Mouse (Mus musculus) thymus, adult 2 months (tissue): Measurements from ENCODE around the gene Nol4l. TPM values are rescaled to one million over a fixed set of nuclear protein-coding genes. Genes with fewer than 3 reads are reported as not detected.

Experiments used
- DNase-seq: peaks from one replicate; pipeline ENCODE4 v3.0.0; 2021
- H3K27ac ChIP-seq: fragments of 200-500 bp; 2 replicates; pipeline ENCODE4 v1.5.1; 2012; ENCODE audit warnings: low read length, control low read depth; ENCODE audit not compliant: control insufficient read depth, insufficient read depth
- H3K27me3 ChIP-seq: fragments of 200-500 bp; 2 replicates; pipeline ENCODE4 v1.6.1; 2012; ENCODE audit warnings: mild to moderate bottlenecking, low read length, moderate library complexity, mixed read lengths; ENCODE audit not compliant: control insufficient read depth, insufficient read depth
- H3K36me3 ChIP-seq: fragments of 200-500 bp; 2 replicates; pipeline ENCODE4 v1.6.1; 2012; ENCODE audit warnings: mild to moderate bottlenecking, low read length, moderate library complexity; ENCODE audit not compliant: control insufficient read depth, insufficient read depth
- H3K4me1 ChIP-seq: fragments of 200-500 bp; replicated peaks from 2 replicates; pipeline ENCODE4 v1.6.1; 2012; ENCODE audit warnings: low read length; ENCODE audit not compliant: control insufficient read depth, insufficient read depth
- H3K4me3 ChIP-seq: fragments of 200-500 bp; 2 replicates; pipeline ENCODE4 v1.5.1; 2012; ENCODE audit warnings: mild to moderate bottlenecking, low read length, control low read depth, moderate library complexity; ENCODE audit not compliant: control insufficient read depth, insufficient read depth
- CTCF ChIP-seq: fragments of 200-500 bp; IDR thresholded peaks from 2 replicates; pipeline ENCODE4 v1.5.1; 2012; ENCODE audit warnings: mild to moderate bottlenecking, control low read depth, low read length, moderate library complexity, borderline replicate concordance; ENCODE audit not compliant: control insufficient read depth, poor library complexity, insufficient read depth; ENCODE audit errors: extremely low read depth
- POLR2A ChIP-seq: fragments of 200-500 bp; IDR thresholded peaks from 2 replicates; pipeline ENCODE4 v1.6.1; 2012; ENCODE audit warnings: mild to moderate bottlenecking, low read length, control low read depth, moderate library complexity; ENCODE audit not compliant: control insufficient read depth, poor library complexity, insufficient read depth; ENCODE audit errors: extremely low read depth
- WGBS: fragments of 180-500 bp; shearing (Covaris S2); methylation state at CpG from one replicate; pipeline ENCODE4 v1.1.7; 2018; 5-methylcytosine and 5-hydroxymethylcytosine counted together
- polyA plus RNA-seq: library from polyadenylated mRNA; depleted of rRNA; stranded (reverse); fragments of >200 nt; gene quantifications from 2 replicates; pipeline ENCODE4 v1.2.3, GENCODE M21; 2012

The Nol4l gene
- polyA plus RNA-seq, 1 experiment: 4.2 TPM

DNA sequence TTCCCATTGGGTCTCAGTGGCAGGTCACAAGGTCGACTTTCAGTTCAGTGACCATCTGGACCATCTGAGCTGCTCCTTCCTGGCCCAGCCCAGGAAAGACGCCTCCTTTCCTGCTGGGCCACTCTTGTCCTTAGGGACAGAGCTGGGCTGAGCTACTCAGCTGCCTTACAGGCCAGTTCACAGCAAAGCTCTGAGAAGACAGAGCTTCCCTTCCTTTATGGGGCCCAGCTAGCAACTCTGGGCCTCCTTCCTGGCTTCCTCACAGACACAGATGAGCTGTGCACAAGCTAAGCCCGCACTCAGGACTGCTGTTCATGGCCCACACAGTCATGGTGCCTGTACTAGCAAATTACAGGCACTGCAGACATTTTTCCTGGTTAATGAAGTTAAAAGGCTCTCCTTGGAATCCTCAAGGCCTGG lies 71.7 kb downstream of the Nol4l start:
- Histone ChIP-seq H3K27ac (no peak overlapping the region), H3K4me1 (no peaks in the 10 kb centered on the region), H3K4me3 (no peak overlapping the region), H3K27me3 (no peaks in the 10 kb centered on the region), H3K36me3 (no peaks in the 10 kb centered on the region)
- WGBS: 84% methylated on average over 3 of the region's 3 CpGs
- TF ChIP-seq CTCF (no peak), POLR2A (no peak)
- no peak for DNase-seq

DNA sequence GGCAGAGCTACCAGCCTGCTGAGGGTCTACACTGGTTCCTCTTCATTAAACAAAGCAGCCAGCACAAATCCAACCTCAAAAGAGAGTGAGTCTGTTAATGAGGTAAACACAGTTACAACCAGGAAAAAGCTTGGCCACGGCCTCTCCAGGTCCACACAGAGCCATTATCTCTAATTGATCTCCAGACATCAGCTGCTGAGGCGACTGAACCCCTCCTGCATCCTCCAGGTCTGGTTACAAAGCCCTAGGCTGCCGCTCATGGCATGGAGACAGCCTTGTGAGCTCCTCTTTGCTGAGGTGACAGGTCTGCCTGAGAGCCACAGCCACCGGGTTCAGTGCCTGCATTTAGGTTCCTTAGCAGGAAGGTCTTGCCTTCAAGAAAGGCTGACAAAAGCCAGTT lies 72.3 kb downstream of the Nol4l start:
- whole genome bisulfite sequencing: 72% methylated on average over 4 of the region's 4 CpGs
- H3K27me3 ChIP-seq: no peaks in the 10 kb centered on the region
- no peak for TF ChIP-seq POLR2A
- no peak for TF ChIP-seq CTCF
- no peaks in the 10 kb centered on the region for H3K4me1 ChIP-seq
- DNase-seq: no peak
- H3K36me3 ChIP-seq: no peaks in the 10 kb centered on the region
- no peak overlapping the region for H3K4me3 ChIP-seq
- no peak overlapping the region for H3K27ac ChIP-seq

DNA sequence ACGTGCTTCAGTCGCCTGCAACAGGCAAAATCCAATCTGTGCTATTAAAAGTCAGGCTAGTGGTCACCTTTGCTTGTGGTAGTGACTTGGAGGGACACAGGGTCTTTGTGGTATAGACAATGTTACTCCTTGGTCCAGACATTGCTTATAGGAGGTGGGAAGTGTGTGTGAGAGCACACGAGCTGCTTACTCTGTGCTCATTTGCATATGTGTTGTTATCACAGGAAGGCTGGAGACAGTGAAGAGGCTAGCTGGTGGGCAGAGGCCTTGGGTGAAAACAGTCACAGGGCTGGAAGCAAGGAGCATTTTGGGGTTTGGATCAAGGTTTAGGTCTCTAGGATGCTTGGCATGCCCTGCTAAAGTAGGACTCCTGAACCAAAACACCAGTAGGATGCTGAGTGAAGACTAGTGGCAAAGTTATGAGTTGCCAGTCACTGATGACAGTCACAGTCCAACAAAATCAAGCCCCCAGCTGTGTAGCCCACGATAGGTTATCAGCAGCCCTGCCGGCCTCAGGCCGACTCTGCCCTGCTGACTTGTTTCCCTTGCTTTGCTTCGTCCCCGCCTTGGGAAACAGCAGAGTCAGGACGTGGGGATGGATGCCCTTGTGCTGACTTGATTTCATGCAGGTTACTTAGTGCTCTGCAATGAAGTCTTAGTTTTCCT lies 74.8 kb downstream of the Nol4l start:
- 95% methylated on average over 9 of the region's 9 CpGs for WGBS
- DNase-seq: no peak
- no peaks in the 10 kb centered on the region for H3K36me3 ChIP-seq

DNA sequence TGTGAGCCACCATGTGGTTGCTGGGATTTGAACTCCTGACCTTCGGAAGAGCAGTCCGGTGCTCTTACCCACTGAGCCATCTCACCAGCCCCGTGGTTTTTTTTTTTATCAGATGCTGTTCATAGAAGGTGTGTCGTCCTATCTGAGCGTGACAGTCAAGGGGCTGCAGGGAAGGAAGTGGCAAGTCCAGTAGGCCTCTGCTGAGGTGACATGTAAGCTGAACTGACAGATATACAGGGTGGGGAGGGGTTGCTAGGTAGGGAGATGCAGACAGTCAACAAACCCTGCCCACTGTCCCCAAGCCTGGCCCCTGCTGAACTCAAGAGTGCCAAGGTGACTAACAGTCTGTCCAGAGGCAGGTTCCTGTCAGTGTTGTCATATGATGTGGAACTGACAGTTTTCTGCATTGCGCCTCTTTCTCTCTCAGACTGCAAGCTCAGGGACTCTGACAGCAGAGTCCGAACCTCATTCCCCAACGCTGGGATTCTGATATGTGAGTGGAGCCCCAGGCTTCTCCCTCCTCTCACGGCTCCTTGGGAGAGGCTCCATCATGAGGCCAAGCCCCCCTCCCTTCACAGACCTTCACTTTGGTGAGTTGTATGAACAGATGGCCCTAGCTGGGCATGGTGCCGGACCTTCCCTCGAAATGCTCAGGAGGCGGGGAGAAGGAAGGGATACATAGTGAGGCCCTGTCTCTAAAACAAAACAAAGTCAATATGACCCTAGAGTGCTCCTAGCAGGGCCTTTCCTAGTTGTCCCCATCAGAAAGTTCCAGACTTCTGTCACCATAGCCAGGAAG lies 75.6 kb downstream of the Nol4l start:
- Histone ChIP-seq H3K36me3 (no peaks in the 10 kb centered on the region), H3K4me1 (no peaks in the 10 kb centered on the region)
- WGBS: 76% methylated on average over 12 of the region's 12 CpGs

More for the DNA sequence above, 74.8 kb downstream of the Nol4l start:
- Histone ChIP-seq H3K27ac (no peak overlapping the region), H3K4me1 (no peaks in the 10 kb centered on the region), H3K4me3 (no peak overlapping the region), H3K27me3 (no peaks in the 10 kb centered on the region)
- TF ChIP-seq POLR2A (no peak), CTCF (no peak)

DNA sequence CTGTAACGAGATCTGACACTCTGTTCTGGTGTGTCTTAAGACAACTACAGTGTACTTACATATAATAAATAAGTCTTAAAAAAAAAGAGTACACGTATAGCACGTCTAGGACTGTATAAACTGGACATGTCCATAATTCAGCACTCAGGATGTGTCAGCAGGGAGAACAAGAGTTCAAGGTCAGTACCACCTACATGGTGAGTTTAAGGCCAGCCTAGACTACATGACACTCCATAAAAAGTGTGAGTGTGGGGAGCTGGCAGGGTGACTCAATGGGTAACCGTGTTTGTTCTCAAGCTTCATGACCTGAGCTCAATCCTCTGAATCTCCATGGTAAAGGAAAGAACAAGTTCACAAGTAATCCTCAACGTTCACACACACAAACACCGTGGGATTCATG lies 81.3 kb downstream of the Nol4l start:
- DNase-seq: no peak
- Histone ChIP-seq H3K27ac (no peak overlapping the region), H3K4me1 (peaks cover 16% of the 10 kb centered on the region), H3K4me3 (no peak overlapping the region), H3K27me3 (no peaks in the 10 kb centered on the region; the same call in 1 of the 2 replicates), H3K36me3 (no peaks in the 10 kb centered on the region)
- TF ChIP-seq POLR2A: no peak
- TF ChIP-seq CTCF: no peak
- WGBS: 95% methylated on average over 6 of the region's 6 CpGs

More for the DNA sequence above, 75.6 kb downstream of the Nol4l start:
- no peaks in the 10 kb centered on the region for H3K27me3 ChIP-seq
- H3K4me3 ChIP-seq: no peak overlapping the region
- no peak for DNase-seq
- TF ChIP-seq CTCF (no peak), POLR2A (no peak)
- H3K27ac ChIP-seq: no peak overlapping the region

DNA sequence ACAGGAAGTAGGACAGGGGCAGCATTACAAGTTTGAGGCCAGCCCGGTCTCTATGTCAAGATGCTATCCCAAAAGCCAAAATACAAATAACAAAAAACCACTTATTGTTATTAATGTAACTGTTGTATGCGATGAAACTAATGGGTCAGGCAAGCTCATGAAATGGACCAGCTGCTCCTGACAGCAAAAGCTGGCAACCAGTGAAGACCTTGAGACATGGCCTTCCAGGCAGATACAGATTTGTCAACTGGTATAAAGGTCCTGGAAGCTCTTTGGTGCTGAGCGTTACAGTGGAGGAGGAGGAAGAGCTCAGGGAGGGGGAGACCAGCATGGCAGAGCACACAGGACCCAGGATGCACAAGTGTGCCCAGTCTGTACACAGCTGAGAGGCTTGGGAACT lies 82.1 kb downstream of the Nol4l start:
- DNase-seq: no peak
- H3K4me3 ChIP-seq: no peak overlapping the region
- no peaks in the 10 kb centered on the region for H3K36me3 ChIP-seq
- no peaks in the 10 kb centered on the region; the same call in 1 of the 2 replicates for H3K27me3 ChIP-seq
- H3K4me1 ChIP-seq: peaks cover 21% of the 10 kb centered on the region
- TF ChIP-seq POLR2A (no peak), CTCF (no peak)
- 98% methylated on average over 3 of the region's 3 CpGs for WGBS
- no peak overlapping the region for H3K27ac ChIP-seq
